In genomic region chr9:11603884-11604283, GRCm38 (mm10) we compare ENCODE assay signal across 22 mouse cellular contexts.
"Had no signal": no experiment of that assay in that cellular context is flagged by ENCODE, and none has a peak within 500 bp of the region (broad histone marks: within the 10 kb centered on the region; RNA-seq: fewer than 3 reads in every experiment).

No protein-coding gene starts in this region.

- ATAC-seq: forebrain, postnatal 0 days; hindbrain, postnatal 0 days; intestine, embryonic 16.5 days; liver, embryonic 12.5 days had no signal

- H3K9ac ChIP-seq: forebrain, embryonic 15.5 days; forebrain, postnatal 0 days; heart, embryonic 13.5 days; heart, embryonic 15.5 days; hindbrain, embryonic 13.5 days; hindbrain, embryonic 15.5 days; limb, embryonic 13.5 days; limb, embryonic 15.5 days; liver, embryonic 12.5 days; liver, embryonic 14.5 days had no signal

- H3K27me3 ChIP-seq: forebrain, embryonic 15.5 days; heart, embryonic 13.5 days; heart, embryonic 15.5 days; hindbrain, embryonic 13.5 days; hindbrain, embryonic 15.5 days; limb, embryonic 13.5 days; limb, embryonic 15.5 days; liver, embryonic 12.5 days had no signal

- H3K9me3 ChIP-seq: forebrain, embryonic 15.5 days; heart, embryonic 13.5 days; heart, embryonic 15.5 days; hindbrain, embryonic 13.5 days; hindbrain, embryonic 15.5 days; limb, embryonic 13.5 days; limb, embryonic 15.5 days; liver, embryonic 12.5 days had no signal

- H3K4me2 ChIP-seq: forebrain, embryonic 15.5 days; heart, embryonic 11.5 days; heart, embryonic 13.5 days; heart, embryonic 15.5 days; hindbrain, embryonic 13.5 days; hindbrain, embryonic 15.5 days; limb, embryonic 13.5 days; limb, embryonic 15.5 days; liver, embryonic 12.5 days had no signal

- H3K27ac ChIP-seq: forebrain, embryonic 15.5 days; heart, adult 2 months; heart, embryonic 13.5 days; heart, embryonic 15.5 days; hindbrain, embryonic 13.5 days; hindbrain, embryonic 15.5 days; hindbrain, postnatal 0 days; layer of hippocampus, adult 2 months; left cerebral cortex, adult 2 months; limb, embryonic 13.5 days; limb, embryonic 15.5 days; liver, embryonic 12.5 days; liver, embryonic 14.5 days had no signal

- H3K36me3 ChIP-seq: forebrain, embryonic 15.5 days; heart, embryonic 13.5 days; heart, embryonic 15.5 days; hindbrain, embryonic 13.5 days; hindbrain, embryonic 15.5 days; limb, embryonic 13.5 days; limb, embryonic 15.5 days; liver, embryonic 12.5 days had no signal

- H3K4me1 ChIP-seq: forebrain, embryonic 15.5 days; heart, embryonic 13.5 days; heart, embryonic 15.5 days; hindbrain, embryonic 13.5 days; hindbrain, embryonic 15.5 days; limb, embryonic 13.5 days; limb, embryonic 15.5 days; liver, embryonic 12.5 days had no signal

- H3K4me3 ChIP-seq: forebrain, embryonic 15.5 days; heart, adult 2 months; heart, embryonic 13.5 days; heart, embryonic 15.5 days; hindbrain, embryonic 13.5 days; hindbrain, embryonic 15.5 days; layer of hippocampus, adult 2 months; left cerebral cortex, adult 2 months; limb, embryonic 13.5 days; limb, embryonic 15.5 days; liver, embryonic 12.5 days had no signal

- DNase-seq: forebrain, postnatal 0 days; gastrocnemius, postnatal 14 days; gastrocnemius, postnatal 36 days; heart, adult 11 months; heart, adult 2 months; heart, postnatal 14 days; heart, postnatal 36 days; left cerebral cortex, postnatal 4 days had no signal
